Mouse (Mus musculus) kidney, postnatal 14 days (tissue): ENCODE results near the gene Ano4.
"Not testable (repeated sequence)": the region's sequence is repeated elsewhere in the genome, so short reads cannot be mapped to it uniquely, and the experiment has no call there.

Experiments
- DNase-seq: peaks from one replicate; pipeline ENCODE4 v3.0.0; 2022; ENCODE audit warnings: mixed read lengths

The Ano4 gene

DNA sequence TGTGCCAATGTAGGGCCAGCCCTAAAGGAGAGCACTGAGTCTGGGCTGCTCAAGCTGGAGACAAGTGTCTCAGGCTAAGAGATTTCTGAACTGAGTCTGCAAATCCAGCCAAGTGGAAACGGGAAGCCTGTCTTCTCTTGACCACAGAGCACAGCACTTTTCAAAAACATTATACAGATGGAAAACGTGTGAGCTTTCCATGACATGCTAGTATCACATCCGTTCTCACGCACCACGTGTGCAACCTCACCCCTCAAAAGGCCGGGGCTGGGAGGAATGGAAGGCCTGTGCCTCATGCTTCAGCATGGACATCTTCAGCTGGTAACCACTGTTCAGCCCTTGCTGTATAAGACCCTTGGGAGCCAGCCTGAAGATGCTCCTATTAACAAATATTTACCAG lies 230.2 kb downstream of the Ano4 start:
- DNase-seq, result no peak

GRCm38 (mm10) chr10:89111466-89111865 lies 233.1 kb downstream of the Ano4 start:
- DNase-seq, result no peak

- DNase-seq, result no peak
Measured at GRCm38 (mm10) chr10:89110917-89111316, 233.6 kb downstream of the Ano4 start.

DNA sequence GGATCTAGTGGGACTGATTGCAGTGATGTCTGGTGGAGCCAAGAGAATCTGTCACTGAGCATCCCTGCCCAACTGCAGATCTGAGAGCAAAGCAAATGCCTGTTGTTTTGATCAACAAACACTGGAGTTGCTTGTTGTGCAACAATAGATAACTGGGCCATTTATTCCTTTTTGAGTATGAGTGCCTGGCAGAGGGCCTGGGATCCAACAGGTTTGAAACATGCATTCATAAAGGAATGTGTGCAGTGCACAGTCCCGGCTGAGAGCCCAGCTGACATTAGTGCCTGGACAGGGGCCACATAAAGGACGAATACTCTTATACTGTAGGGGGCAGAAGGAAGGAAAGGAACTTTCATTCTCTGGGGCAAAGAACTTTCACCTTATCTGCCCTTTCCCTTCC lies 241.0 kb downstream of the Ano4 start:
- no peak for DNase-seq

DNA sequence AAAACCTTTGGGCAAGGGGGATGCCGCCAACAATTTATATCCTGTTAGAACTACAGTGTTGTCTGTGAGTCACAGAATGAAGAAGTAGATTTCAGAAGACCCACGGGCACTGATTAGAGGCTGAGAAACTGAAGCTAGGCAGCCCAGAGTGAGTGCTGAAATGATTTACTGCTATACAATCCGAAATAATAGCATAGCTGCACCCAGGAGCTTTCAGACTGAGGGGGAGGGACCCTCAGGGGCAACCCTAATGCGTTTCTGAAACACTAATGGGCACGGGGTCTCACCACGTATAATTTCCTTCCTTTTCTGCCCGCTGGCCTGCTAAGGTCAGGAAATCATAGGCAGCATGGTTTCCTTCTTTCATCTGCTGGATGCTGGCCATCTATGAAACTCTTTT lies 242.5 kb downstream of the Ano4 start:
- no peak for DNase-seq

DNA sequence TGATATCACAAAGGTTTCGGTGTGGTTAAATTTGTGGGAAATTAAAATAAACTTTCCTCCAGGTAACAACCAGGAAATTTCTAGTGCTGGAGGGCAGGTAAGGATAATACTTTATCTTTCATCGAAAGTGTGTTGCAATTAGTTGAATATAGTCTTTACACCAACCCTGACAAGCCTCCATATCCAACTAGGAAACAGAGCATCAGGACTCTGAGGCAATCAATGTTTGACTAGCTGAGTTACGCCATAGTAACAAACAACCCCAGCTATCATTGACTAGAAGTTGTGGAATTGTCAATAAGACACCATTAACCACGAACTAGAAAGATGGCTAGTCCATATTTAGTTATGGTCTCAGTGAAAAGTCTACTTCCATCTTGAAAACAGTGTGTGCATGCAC lies 246.4 kb downstream of the Ano4 start:
- DNase-seq, result no peak

DNA sequence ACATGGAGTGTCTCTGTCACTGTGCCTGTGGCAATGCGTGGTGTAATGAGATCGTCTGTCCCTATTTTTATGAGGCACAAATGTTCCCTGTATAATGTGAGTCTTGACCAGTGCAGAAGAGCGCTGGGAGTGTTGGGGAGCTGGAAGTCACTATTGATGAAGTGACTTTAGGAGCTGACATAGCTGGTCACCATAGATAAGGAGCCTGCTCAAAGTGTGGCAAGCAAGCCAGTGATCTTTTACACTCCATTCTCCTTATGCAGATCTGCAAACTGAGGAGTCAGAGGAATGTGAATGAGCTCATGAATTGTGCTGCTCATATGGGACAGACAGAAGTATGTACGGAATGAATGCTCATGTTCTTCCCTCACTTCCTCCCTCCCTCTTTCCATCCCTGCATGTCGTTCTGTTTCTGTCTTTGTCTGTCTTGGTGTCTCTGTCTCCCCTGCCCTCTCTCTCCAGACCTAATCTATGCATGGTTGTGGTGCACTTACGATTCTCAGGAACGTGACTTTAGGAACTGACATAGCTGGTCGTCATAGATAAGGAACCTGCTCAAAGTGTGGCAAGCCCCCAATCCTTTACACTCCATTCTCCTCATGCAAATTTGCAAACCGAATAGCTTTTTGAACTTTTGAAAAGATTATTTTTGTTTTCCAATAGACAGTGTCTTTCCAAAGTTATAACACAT lies 252.1 kb downstream of the Ano4 start:
- DNase-seq, result no peak

GRCm38 (mm10) chr10:89077447-89077846 lies 267.1 kb downstream of the Ano4 start:
- no peak for DNase-seq

GRCm38 (mm10) chr10:89055891-89056290 lies 288.7 kb downstream of the Ano4 start:
- DNase-seq, result no peak

DNA sequence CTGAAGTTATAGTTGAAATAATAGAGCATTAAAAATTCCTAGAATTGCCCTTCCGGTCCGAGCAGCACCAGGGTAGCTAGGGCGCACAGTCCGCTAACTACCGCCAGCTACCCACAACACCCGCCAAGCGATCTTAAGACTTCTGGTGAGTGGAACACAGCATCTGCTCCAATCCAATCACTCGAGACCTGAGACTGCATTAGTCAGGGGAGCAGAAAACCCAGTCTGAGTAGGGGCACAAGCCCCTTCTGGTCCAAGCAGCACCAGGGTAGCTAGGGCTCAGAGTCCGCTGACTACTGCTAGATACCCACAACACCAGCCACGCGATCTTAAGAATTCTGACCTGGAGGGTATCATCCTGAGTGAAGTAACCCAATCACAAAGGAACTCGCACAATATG lies 299.6 kb downstream of the Ano4 start:
- DNase-seq, result not testable (repeated sequence)

DNA sequence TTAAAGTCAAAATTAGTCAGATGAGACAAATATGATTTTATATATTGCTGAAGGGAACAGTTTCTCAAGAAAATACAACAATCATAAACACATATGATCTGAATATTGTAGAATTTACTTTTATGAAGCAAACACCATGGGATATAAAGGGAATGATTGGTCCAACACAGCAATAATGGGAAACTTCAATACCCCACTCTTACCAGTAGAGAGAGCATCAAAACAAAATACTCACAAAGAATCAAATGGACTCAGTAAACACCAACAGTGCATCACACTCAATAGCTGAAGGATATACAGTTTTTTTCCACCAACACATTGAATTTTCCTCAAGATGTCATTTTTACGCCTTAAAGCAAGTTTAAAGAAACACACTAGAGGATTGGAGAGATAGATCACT lies 300.4 kb downstream of the Ano4 start:
- no peak for DNase-seq

DNA sequence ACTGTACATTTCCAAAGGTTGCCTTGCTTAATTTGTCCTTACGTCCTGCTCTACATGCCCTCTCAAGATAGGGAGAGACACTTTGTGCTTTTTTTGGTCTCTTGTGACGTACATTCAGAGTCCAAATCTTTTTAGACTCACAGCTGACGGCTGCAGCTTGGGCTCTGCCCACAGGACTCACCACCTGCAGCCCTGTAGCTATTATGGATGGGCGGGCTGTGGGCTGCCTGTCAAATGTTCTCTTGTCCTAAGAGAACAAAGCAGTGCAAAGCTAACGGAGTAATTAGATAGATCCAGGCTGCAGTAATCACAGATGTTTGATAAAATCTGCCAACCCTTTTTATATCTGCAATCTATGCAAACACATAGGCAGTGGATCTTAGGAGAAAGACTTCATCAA lies 325.6 kb downstream of the Ano4 start:
- DNase-seq, result no peak

DNA sequence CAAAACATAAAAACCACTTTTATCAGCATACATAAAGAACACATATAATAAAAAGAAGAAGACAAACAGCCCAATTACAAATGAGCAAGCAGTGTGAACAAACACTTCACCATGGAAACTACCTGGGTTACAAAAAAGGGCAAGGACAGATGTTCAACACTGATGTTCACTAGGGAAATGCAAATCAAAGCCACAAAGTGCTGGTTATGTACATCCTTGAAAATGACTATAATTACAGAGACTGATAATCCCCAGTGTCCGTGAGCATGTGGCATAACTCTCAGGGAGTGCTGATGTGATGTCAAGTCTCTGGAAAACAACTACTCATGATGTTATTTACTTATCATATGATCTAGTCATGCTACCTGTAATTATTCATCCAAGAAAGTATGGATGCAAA lies 336.3 kb downstream of the Ano4 start:
- DNase-seq, result no peak

- DNase-seq, result no peak
Measured at GRCm38 (mm10) chr10:89004518-89004917, 340.0 kb downstream of the Ano4 start.

GRCm38 (mm10) chr10:88986925-88987324 lies 357.6 kb downstream of the Ano4 start:
- DNase-seq, result no peak

DNA sequence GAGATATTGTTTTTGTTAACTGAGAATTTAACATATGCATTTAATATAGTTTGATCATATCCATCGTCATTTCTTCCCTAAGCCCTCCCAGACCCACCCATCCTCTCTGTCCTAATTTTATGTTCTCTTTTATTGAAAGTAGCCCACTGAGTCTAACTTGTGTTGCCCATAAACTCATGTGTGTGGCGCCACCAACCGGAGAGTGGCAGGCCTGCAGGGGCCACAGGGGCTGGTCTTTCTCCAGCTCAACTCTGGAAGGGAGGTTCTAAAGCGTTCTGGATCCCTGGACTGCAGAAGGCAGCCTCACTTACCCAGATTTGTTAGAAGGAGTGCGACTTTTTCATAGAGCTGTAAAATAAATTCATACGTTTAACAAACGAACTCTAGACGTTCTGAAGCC lies 361.1 kb downstream of the Ano4 start:
- peak; percentile 40 for DNase-seq

DNA sequence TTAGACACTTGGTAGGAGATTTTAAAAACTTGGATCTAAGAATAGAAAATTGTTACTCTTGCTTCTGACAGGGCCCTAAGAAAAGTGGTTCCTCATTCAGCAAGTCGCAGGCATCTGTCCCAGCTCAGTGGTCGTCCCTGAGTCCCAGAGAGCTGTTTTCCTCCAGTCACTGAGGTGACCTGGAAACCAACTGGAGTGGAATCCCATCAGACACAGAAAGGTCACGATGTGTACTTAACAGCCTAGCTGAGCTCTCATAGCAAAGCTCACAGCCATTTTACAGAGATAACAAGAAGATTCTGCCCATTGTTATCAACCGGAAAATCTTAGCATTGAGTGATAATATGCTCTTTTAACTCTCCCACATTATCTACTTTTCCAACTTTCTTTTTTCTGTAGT lies 365.1 kb downstream of the Ano4 start:
- DNase-seq, result no peak

DNA sequence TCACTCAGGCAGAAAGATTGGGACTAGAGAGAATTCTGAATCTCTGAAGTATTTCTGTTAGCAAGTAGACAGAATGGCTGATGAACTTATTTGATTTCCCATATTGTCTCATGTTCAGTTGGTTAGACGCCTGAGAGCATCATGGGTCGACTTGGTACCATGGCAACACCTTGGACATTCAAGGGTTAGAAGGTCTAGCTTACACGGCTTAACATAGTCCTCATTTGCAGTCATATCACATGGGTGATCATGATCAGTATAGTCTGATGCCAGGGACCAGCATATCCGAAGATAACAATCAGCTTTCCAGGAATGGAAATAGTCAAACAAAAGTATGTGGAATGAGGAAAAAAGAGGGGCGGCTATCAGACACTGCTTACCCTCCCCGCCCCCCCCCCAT lies 365.6 kb downstream of the Ano4 start:
- DNase-seq, result no peak

GRCm38 (mm10) chr10:88970951-88971725 lies 373.4 kb downstream of the Ano4 start:
- DNase-seq, result no peak

- no peak for DNase-seq
Measured at GRCm38 (mm10) chr10:88968586-88968985, 376.0 kb downstream of the Ano4 start.

DNA sequence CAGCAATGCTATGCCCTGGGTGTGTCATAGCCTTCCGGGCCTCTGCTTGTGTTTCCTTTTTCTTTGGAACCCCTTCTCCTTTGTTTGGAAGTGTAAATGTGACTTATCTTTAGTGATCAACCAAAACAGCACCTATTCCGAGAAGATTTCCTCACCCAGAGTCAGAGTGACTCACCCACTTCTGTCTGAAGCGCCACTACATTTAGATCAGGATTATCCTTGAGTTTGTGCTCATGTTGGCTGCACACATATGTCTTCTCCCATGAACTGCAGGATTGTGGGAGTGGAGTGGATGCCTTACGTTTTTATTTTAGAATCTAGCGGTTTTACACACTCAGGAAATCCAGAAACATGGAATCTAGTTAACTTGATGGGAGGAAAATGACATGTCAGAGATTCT lies 383.8 kb downstream of the Ano4 start:
- no peak for DNase-seq

GRCm38 (mm10) chr10:88950297-88950653 lies 394.3 kb downstream of the Ano4 start:
- no peak for DNase-seq

GRCm38 (mm10) chr10:88949649-88950296 lies 394.8 kb downstream of the Ano4 start:
- DNase-seq, result no peak
